Mouse (Mus musculus): ENCODE data around the gene 4930467E23Rik.
"Not testable (repeated sequence)": the region's sequence is repeated elsewhere in the genome, so short reads cannot be mapped to it uniquely, and the experiment has no call there.

Gene 4930467E23Rik

GRCm38 (mm10) chr8:19781328-19782114 is 52.1 kb downstream of the 4930467E23Rik start:
- DNase-seq (ENCODE audit: low spot score), result not testable (repeated sequence)

GRCm38 (mm10) chr8:19782736-19783135 is 53.4 kb downstream of the 4930467E23Rik start:
- not testable (repeated sequence) for DNase-seq (ENCODE audit: low spot score)

GRCm38 (mm10) chr8:19783860-19784259 is 54.5 kb downstream of the 4930467E23Rik start:
- not testable (repeated sequence) for DNase-seq (ENCODE audit: low spot score)

DNA sequence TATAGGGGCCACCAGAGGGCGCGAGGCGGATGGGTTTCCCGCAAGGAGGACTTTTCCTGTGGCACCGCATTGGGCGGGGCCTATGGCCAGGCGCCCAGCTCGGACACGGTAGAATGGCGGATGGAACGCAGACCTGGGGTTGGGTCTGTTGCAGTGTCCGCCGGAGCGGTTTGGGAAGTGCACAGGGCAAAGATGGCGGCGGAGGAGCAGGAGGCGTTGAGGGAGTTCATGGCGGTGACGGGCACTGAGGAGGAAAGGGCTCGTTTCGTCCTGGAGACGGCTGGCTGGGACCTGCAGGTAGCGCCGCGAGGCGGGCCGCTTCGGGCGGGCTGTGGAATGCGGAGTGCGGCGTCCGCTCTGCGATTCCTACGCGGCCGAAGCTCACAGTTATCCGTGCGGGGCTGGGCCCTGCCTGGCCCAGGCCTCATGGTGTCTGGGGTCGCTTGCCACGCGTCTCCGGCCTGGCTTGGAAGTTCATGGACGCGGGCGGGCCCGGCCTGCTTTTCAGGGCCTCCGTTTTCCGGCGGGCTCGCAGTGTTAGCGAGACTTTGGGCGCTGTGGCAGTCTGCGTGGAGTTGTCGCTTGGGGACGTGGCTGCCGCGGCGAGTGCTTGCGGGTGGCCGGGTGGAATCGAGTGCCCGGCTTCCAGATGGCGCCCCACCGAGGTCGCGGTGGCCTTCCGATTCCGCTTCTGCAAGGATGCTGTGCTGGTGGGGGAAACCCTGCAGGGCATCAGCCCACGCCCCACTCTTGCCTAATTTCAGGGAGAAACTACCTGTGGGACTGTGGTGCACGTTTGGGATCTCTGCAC is 55.4 kb downstream of the 4930467E23Rik start:
- peak; percentile 100 for DNase-seq (ENCODE audit: low spot score)

- DNase-seq (ENCODE audit: low spot score), result not testable (repeated sequence)
Observed at GRCm38 (mm10) chr8:19792696-19793095, 63.3 kb downstream of the 4930467E23Rik start.
